Mouse (Mus musculus) liver, adult 2 months (tissue): ENCODE data around the gene Gm20388.

Experiments
- CTCF ChIP-seq: fragments of 200-500 bp; IDR thresholded peaks from 2 replicates; pipeline ENCODE4 v1.5.1; 2011; ENCODE audit warnings: low read depth, low read length, control low read depth
- POLR2A ChIP-seq: fragments of 200-500 bp; IDR thresholded peaks from 2 replicates; pipeline ENCODE4 v1.6.1; 2011; ENCODE audit warnings: low read length, control low read depth; ENCODE audit not compliant: insufficient read depth; ENCODE audit errors: extremely low read depth

DNA sequence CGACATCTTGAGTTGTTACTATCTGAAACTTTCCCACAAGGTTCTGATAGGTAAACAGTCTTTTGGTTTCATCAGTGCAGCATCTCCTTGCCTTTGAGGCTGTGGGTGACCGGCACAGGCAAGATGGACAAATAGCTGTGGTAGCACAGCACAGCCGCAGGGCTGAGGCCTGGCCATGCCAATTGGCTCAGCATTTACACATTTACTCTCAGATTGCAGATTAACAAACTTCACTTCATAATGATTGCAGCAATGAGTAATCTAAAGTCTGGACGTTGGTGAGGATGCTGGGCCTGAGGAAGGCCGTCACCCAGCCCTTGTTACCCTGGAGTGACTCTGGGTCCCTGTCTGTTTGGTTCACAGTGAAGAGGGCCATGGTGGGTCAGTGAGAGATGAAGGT is 4332.3 kb downstream of the Gm20388 start:
- TF ChIP-seq POLR2A, result no peak
- TF ChIP-seq CTCF, result no peak
